Mouse (Mus musculus) heart, embryonic 14.5 days (tissue): ENCODE results near the gene Rpl10. TPM values are rescaled to one million over a fixed set of nuclear protein-coding genes. Genes with fewer than 3 reads are reported as not detected.

Experiments
- ATAC-seq: fragments of 200-750 bp; cut with Nextera tagmentation; 2 replicates; pipeline ENCODE4 v1.8.0; 2017; ENCODE audit warnings: low read depth, moderate TSS enrichment; ENCODE audit not compliant: insufficient number of reproducible peaks, insufficient read depth, low FRiP score
- H3K27ac ChIP-seq, 2 experiments: fragments of 200-500 bp in 1 of 2; fragments of 300-500 bp in 1 of 2; sonication (generic) in 1 of 2; replicated peaks in 1 of 2; 2 replicates each; pipeline ENCODE4 v1.5.1; 2012 to 2014; ENCODE audit warnings: low read depth in 2 of 2, low read length in 2 of 2, control low read depth in 1 of 2, mild to moderate bottlenecking in 1 of 2, mixed read lengths in 1 of 2; ENCODE audit not compliant: control insufficient read depth in 1 of 2, insufficient read depth in 1 of 2
- H3K27me3 ChIP-seq: fragments of 300-500 bp; sonication (generic); 2 replicates; pipeline ENCODE4 v1.6.1; 2014; ENCODE audit warnings: mild to moderate bottlenecking, low read length, control low read depth; ENCODE audit not compliant: control insufficient read depth, insufficient read depth
- H3K36me3 ChIP-seq: fragments of 300-500 bp; sonication (generic); 2 replicates; pipeline ENCODE4 v1.6.1; 2014; ENCODE audit warnings: mild to moderate bottlenecking, control low read depth, low read length, mixed read lengths; ENCODE audit not compliant: control insufficient read depth, insufficient read depth
- H3K4me1 ChIP-seq, 2 experiments: fragments of 200-500 bp in 1 of 2; fragments of 300-500 bp in 1 of 2; sonication (generic) in 1 of 2; 2 replicates each; pipeline ENCODE4 v1.6.1; 2012 to 2014; ENCODE audit warnings: low read length in 2 of 2, control low read depth in 1 of 2, mixed read lengths in 1 of 2; ENCODE audit not compliant: control insufficient read depth in 2 of 2, insufficient read depth in 2 of 2
- H3K4me2 ChIP-seq: fragments of 300-500 bp; sonication (generic); 2 replicates; pipeline ENCODE4 v1.6.1; 2014; ENCODE audit warnings: mild to moderate bottlenecking, low read length
- H3K4me3 ChIP-seq, 2 experiments: fragments of 200-500 bp in 1 of 2; fragments of 300-500 bp in 1 of 2; sonication (generic) in 1 of 2; 2 replicates each; pipeline ENCODE4 v1.5.1; 2012 to 2014; ENCODE audit warnings: low read length in 2 of 2, mild to moderate bottlenecking in 2 of 2, control low read depth in 1 of 2, low read depth in 1 of 2, moderate library complexity in 1 of 2; ENCODE audit not compliant: control insufficient read depth in 1 of 2, insufficient read depth in 1 of 2
- H3K9ac ChIP-seq: fragments of 300-500 bp; sonication (generic); 2 replicates; pipeline ENCODE4 v1.6.1; 2014; ENCODE audit warnings: mild to moderate bottlenecking, low read length
- H3K9me3 ChIP-seq: fragments of 300-500 bp; sonication (generic); 2 replicates; pipeline ENCODE4 v1.6.1; 2016; ENCODE audit warnings: low read length, control low read depth; ENCODE audit not compliant: control insufficient read depth
- WGBS: fragments of 180-500 bp; shearing (Covaris S2); extraction: QIAGEN DNeasy Blood & Tissue Kit; methylation state at CpG from one replicate; pipeline ENCODE4 v1.1.7; 2014; 5-methylcytosine and 5-hydroxymethylcytosine counted together
- polyA plus RNA-seq: library from polyadenylated mRNA; unstranded; fragments of >200 nt; fragmentation: Nextera tagmentation; extraction: Ambion mirVana; gene quantifications from 2 replicates; pipeline ENCODE4 v1.2.1, GENCODE M21; 2014

Rpl10 gene
- polyA plus RNA-seq, 1 experiment from 2014 or later: 540 TPM

GRCm38 (mm10) chrX:74245107-74245506 lies 25.5 kb upstream of the Rpl10 start:
- Histone ChIP-seq H3K4me3 (peak overlapping the region; percentile 58 to 95), H3K4me2 (peak overlapping the region; percentile 74), H3K36me3 (peaks cover 36% of the 10 kb centered on the region), H3K4me1 (no peaks in the 10 kb centered on the region), H3K9ac (peak overlapping the region; percentile 85), H3K27me3 (no peaks in the 10 kb centered on the region), H3K9me3 (no peaks in the 10 kb centered on the region), H3K27ac (peak overlapping the region; percentile 95 to 99)
- 19% methylated on average over 1 of the region's 1 CpGs for WGBS
- no peak for ATAC-seq

GRCm38 (mm10) chrX:74245687-74246086 lies 24.9 kb upstream of the Rpl10 start:
- peak overlapping the region; percentile 74 for H3K4me2 ChIP-seq
- no peaks in the 10 kb centered on the region for H3K9me3 ChIP-seq
- peak overlapping the region; percentile 85 for H3K9ac ChIP-seq
- WGBS: 26% methylated on average over 21 of the region's 21 CpGs
- H3K4me3 ChIP-seq: peak overlapping the region; percentile 58 to 95
- no peaks in the 10 kb centered on the region for H3K4me1 ChIP-seq
- peaks cover 31% of the 10 kb centered on the region for H3K36me3 ChIP-seq
- H3K27ac ChIP-seq: peak overlapping the region; percentile 95 to 99
- H3K27me3 ChIP-seq: no peaks in the 10 kb centered on the region
- peak; percentile 54 for ATAC-seq

- Histone ChIP-seq H3K4me1 (no peaks in the 10 kb centered on the region), H3K9me3 (no peaks in the 10 kb centered on the region), H3K36me3 (peaks cover 25% of the 10 kb centered on the region), H3K9ac (peak overlapping the region; percentile 85), H3K27ac (peak overlapping the region; percentile 95 to 99), H3K27me3 (no peaks in the 10 kb centered on the region), H3K4me2 (peak overlapping the region; percentile 74), H3K4me3 (peak overlapping the region; percentile 58 to 95)
- peak; percentile 81 for ATAC-seq
- WGBS: 16% methylated on average over 38 of the region's 38 CpGs
Observed at GRCm38 (mm10) chrX:74246213-74246681, 24.4 kb upstream of the Rpl10 start.

- peak overlapping the region; percentile 66 for H3K4me2 ChIP-seq
- H3K4me3 ChIP-seq: peak overlapping the region; percentile 58 to 65
- peak; percentile 33 for ATAC-seq
- 18% methylated on average over 14 of the region's 15 CpGs for WGBS
- peaks cover 20% of the 10 kb centered on the region for H3K36me3 ChIP-seq
- H3K27ac ChIP-seq: peak overlapping the region; percentile 90 to 95
- H3K4me1 ChIP-seq: no peaks in the 10 kb centered on the region
- no peaks in the 10 kb centered on the region for H3K9me3 ChIP-seq
- peak overlapping the region; percentile 71 for H3K9ac ChIP-seq
- no peaks in the 10 kb centered on the region for H3K27me3 ChIP-seq
Observed at GRCm38 (mm10) chrX:74246693-74247092, 23.9 kb upstream of the Rpl10 start.

GRCm38 (mm10) chrX:74248651-74249050 lies 22.0 kb upstream of the Rpl10 start:
- 20% methylated on average over 3 of the region's 3 CpGs for WGBS
- peak overlapping the region; percentile 77 to 89 for H3K27ac ChIP-seq
- H3K36me3 ChIP-seq: 0 out of 2 replicates have a peak, but pooled peaks cover under 1% of the 10 kb centered on the region
- H3K9ac ChIP-seq: peak overlapping the region; percentile 75
- H3K4me1 ChIP-seq: no peaks in the 10 kb centered on the region
- no peaks in the 10 kb centered on the region for H3K9me3 ChIP-seq
- peak overlapping the region; percentile 43 to 55 for H3K4me3 ChIP-seq
- no peak for ATAC-seq
- no peaks in the 10 kb centered on the region for H3K27me3 ChIP-seq
- H3K4me2 ChIP-seq: peak overlapping the region; percentile 66

- Histone ChIP-seq H3K4me2 (peak within 1 kb of the TSS; percentile 66), H3K27me3 (no peaks in the 10 kb centered on the region), H3K9me3 (no peaks in the 10 kb centered on the region), H3K36me3 (no peaks in the 10 kb centered on the region), H3K4me1 (no peaks in the 10 kb centered on the region), H3K27ac (peak within 1 kb of the TSS; percentile 77 to 89), H3K4me3 (peak within 1 kb of the TSS; percentile 43 to 55), H3K9ac (peak within 1 kb of the TSS; percentile 75)
- 20% methylated on average over 38 of the region's 38 CpGs for WGBS
- no peak for ATAC-seq
Observed at GRCm38 (mm10) chrX:74249615-74250014, 21.0 kb upstream of the Rpl10 start, which contains the start of gene Flna. TSS of gene Flna (minus strand) at chrX:74249820.

- peak; percentile 92 for ATAC-seq
- WGBS: 14% methylated on average over 39 of the region's 39 CpGs
- H3K9me3 ChIP-seq: no peaks in the 10 kb centered on the region
Observed at GRCm38 (mm10) chrX:74254153-74254887, 16.3 kb upstream of the Rpl10 start, which contains the start of gene Emd. TSS of gene Emd (plus strand) at chrX:74254687.

More at GRCm38 (mm10) chrX:74254153-74254887, 16.3 kb upstream of the Rpl10 start, which contains the start of gene Emd:
- Histone ChIP-seq H3K9ac (peak within 1 kb of the TSS; percentile 86), H3K4me3 (peak within 1 kb of the TSS; percentile 57 to 76), H3K27me3 (no peaks in the 10 kb centered on the region), H3K27ac (peak within 1 kb of the TSS; percentile 90 to 92), H3K36me3 (peaks cover 25% of the 10 kb centered on the region), H3K4me2 (peak within 1 kb of the TSS; percentile 70), H3K4me1 (no peaks in the 10 kb centered on the region)
